Mouse (Mus musculus) heart, embryonic 14.5 days (tissue): ENCODE measurements around the gene Adamtsl3. TPM values are rescaled to one million over a fixed set of nuclear protein-coding genes. Genes with fewer than 3 reads are reported as not detected.

Experiments used
- ATAC-seq: fragments of 200-750 bp; cut with Nextera tagmentation; 2 replicates; pipeline ENCODE4 v1.8.0; 2017; ENCODE audit warnings: low read depth, moderate TSS enrichment; ENCODE audit not compliant: insufficient number of reproducible peaks, insufficient read depth, low FRiP score
- H3K27ac ChIP-seq, 2 experiments: fragments of 200-500 bp in 1 of 2; fragments of 300-500 bp in 1 of 2; sonication (generic) in 1 of 2; replicated peaks in 1 of 2; 2 replicates each; pipeline ENCODE4 v1.5.1; 2012 to 2014; ENCODE audit warnings: low read depth in 2 of 2, low read length in 2 of 2, control low read depth in 1 of 2, mild to moderate bottlenecking in 1 of 2, mixed read lengths in 1 of 2; ENCODE audit not compliant: control insufficient read depth in 1 of 2, insufficient read depth in 1 of 2
- H3K27me3 ChIP-seq: fragments of 300-500 bp; sonication (generic); 2 replicates; pipeline ENCODE4 v1.6.1; 2014; ENCODE audit warnings: mild to moderate bottlenecking, low read length, control low read depth; ENCODE audit not compliant: control insufficient read depth, insufficient read depth
- H3K36me3 ChIP-seq: fragments of 300-500 bp; sonication (generic); 2 replicates; pipeline ENCODE4 v1.6.1; 2014; ENCODE audit warnings: mild to moderate bottlenecking, control low read depth, low read length, mixed read lengths; ENCODE audit not compliant: control insufficient read depth, insufficient read depth
- H3K4me1 ChIP-seq, 2 experiments: fragments of 200-500 bp in 1 of 2; fragments of 300-500 bp in 1 of 2; sonication (generic) in 1 of 2; 2 replicates each; pipeline ENCODE4 v1.6.1; 2012 to 2014; ENCODE audit warnings: low read length in 2 of 2, control low read depth in 1 of 2, mixed read lengths in 1 of 2; ENCODE audit not compliant: control insufficient read depth in 2 of 2, insufficient read depth in 2 of 2
- H3K4me2 ChIP-seq: fragments of 300-500 bp; sonication (generic); 2 replicates; pipeline ENCODE4 v1.6.1; 2014; ENCODE audit warnings: mild to moderate bottlenecking, low read length
- H3K4me3 ChIP-seq, 2 experiments: fragments of 200-500 bp in 1 of 2; fragments of 300-500 bp in 1 of 2; sonication (generic) in 1 of 2; 2 replicates each; pipeline ENCODE4 v1.5.1; 2012 to 2014; ENCODE audit warnings: low read length in 2 of 2, mild to moderate bottlenecking in 2 of 2, control low read depth in 1 of 2, low read depth in 1 of 2, moderate library complexity in 1 of 2; ENCODE audit not compliant: control insufficient read depth in 1 of 2, insufficient read depth in 1 of 2
- H3K9ac ChIP-seq: fragments of 300-500 bp; sonication (generic); 2 replicates; pipeline ENCODE4 v1.6.1; 2014; ENCODE audit warnings: mild to moderate bottlenecking, low read length
- H3K9me3 ChIP-seq: fragments of 300-500 bp; sonication (generic); 2 replicates; pipeline ENCODE4 v1.6.1; 2016; ENCODE audit warnings: low read length, control low read depth; ENCODE audit not compliant: control insufficient read depth
- WGBS: fragments of 180-500 bp; shearing (Covaris S2); extraction: QIAGEN DNeasy Blood & Tissue Kit; methylation state at CpG from one replicate; pipeline ENCODE4 v1.1.7; 2014; 5-methylcytosine and 5-hydroxymethylcytosine counted together
- polyA plus RNA-seq: library from polyadenylated mRNA; unstranded; fragments of >200 nt; fragmentation: Nextera tagmentation; extraction: Ambion mirVana; gene quantifications from 2 replicates; pipeline ENCODE4 v1.2.1, GENCODE M21; 2014

Adamtsl3 gene
- polyA plus RNA-seq, 1 experiment from 2014 or later, result 2.7 TPM

GRCm38 (mm10) chr7:82338532-82338931 lies 3.0 kb downstream of the Adamtsl3 start:
- Histone ChIP-seq H3K4me2 (no peak overlapping the region), H3K27me3 (peaks cover 52% of the 10 kb centered on the region), H3K9ac (no peak overlapping the region), H3K4me1 (peaks cover 5 to 9% of the 10 kb centered on the region in 2 experiments; a peak in 2 of 4 replicates), H3K9me3 (no peaks in the 10 kb centered on the region), H3K36me3 (no peaks in the 10 kb centered on the region), H3K27ac (no peak overlapping the region), H3K4me3 (no peak overlapping the region)
- WGBS, result 79% methylated on average over 4 of the region's 4 CpGs
- no peak for ATAC-seq

DNA sequence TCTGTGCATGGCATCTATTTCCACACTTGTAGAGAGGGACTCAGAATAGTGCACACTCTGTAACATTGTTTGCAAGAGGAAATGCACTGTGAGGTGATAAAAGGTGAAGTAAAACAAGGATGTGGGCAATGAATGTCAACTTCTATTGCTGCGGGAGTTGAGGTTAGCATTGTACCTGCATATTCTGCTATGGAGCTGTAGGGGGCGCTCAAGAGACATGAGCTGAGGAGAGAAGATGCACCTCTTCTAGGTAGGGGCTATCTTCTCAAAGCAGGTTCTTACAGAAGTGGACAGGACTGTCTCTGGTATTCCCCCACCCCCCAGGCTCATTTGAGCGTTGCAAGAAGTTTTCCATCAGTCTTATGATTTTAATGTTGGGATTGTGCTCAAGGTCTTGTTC lies 3.7 kb downstream of the Adamtsl3 start:
- H3K27me3 ChIP-seq, result peaks cover 45% of the 10 kb centered on the region

DNA sequence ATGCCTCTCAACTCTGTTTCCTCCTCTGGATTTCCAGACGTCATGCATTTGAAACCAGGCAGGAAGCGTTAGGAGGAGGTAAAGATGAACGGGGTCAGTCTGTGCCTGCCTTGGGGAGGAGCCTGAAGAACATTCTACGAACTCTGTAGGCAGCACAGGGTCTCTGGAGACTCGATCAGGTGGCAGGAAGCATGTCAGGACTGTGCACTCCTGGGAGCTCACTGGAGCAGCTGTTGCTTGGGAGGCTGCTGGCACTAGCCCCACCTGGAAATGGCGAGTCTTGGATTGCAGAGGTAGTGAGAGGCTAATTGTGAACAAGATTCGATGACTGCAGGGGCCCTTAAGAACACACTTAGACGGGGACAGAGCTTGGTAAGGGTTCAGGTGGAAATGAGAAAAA lies 6.0 kb downstream of the Adamtsl3 start:
- no peaks in the 10 kb centered on the region for H3K36me3 ChIP-seq
- no peak overlapping the region for H3K27ac ChIP-seq
- H3K9me3 ChIP-seq, result no peaks in the 10 kb centered on the region
- peaks cover 0 to 5% of the 10 kb centered on the region in 2 experiments; a peak in 2 of 4 replicates for H3K4me1 ChIP-seq
- H3K4me3 ChIP-seq, result no peak overlapping the region
- H3K27me3 ChIP-seq, result peaks cover 22% of the 10 kb centered on the region
- no peak overlapping the region for H3K4me2 ChIP-seq
- 40% methylated on average over 8 of the region's 8 CpGs for WGBS
- ATAC-seq, result no peak
- no peak overlapping the region for H3K9ac ChIP-seq

More for the DNA sequence above, 3.7 kb downstream of the Adamtsl3 start:
- no peak overlapping the region for H3K9ac ChIP-seq
- H3K9me3 ChIP-seq, result no peaks in the 10 kb centered on the region
- H3K36me3 ChIP-seq, result no peaks in the 10 kb centered on the region
- 48% methylated on average over 3 of the region's 3 CpGs for WGBS
- ATAC-seq, result no peak
- peaks cover 5 to 9% of the 10 kb centered on the region in 2 experiments; a peak in 2 of 4 replicates for H3K4me1 ChIP-seq
- H3K27ac ChIP-seq, result no peak overlapping the region
- H3K4me2 ChIP-seq, result no peak overlapping the region
- no peak overlapping the region for H3K4me3 ChIP-seq

DNA sequence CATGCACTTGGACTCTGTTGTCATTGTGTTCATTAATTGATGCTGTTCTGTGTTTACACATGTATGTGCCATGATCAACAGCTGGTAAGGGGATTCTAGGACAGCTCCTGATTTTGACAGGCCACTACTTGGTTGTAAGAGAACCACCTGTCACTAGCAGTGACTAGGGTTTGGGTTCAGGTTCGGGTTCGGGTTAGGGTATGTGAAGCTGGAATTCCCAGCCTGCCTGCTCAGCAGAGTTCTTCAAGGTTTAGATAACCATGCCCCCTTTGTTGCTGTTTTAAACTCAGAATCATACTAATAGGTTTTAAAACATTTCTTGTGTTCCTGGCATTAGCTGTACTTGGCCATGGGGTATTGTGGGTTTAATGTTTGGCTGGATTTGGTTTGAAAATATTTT lies 11.2 kb downstream of the Adamtsl3 start:
- 68% methylated on average over 2 of the region's 2 CpGs for WGBS
- no peaks in the 10 kb centered on the region for H3K27me3 ChIP-seq
- ATAC-seq, result no peak

DNA sequence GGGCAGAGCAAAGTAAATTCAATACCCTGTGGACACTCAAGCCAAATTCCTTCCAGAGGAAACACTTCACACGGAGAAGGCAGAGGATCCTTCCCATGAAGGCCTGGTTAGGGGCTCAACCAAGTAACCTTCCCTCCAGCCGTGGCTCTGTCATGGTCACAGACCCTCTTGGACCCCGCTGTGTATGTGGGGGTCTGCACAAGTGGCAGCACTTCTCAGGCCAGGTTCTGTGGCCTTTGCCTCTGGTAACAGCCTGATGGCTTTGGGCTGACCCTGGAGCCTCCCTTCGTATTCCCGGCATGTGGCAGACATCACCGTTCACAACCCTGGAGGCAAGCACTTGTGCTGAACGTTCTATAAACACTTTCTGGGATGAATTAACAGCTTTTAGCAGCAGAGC lies 14.3 kb downstream of the Adamtsl3 start:
- H3K27ac ChIP-seq, result no peak overlapping the region
- H3K4me3 ChIP-seq, result no peak overlapping the region
- 76% methylated on average over 7 of the region's 7 CpGs for WGBS
- no peaks in the 10 kb centered on the region for H3K27me3 ChIP-seq
- H3K4me2 ChIP-seq, result no peak overlapping the region
- no peaks in the 10 kb centered on the region for H3K9me3 ChIP-seq
- ATAC-seq, result no peak
- no peak overlapping the region for H3K9ac ChIP-seq
- H3K4me1 ChIP-seq, result no peaks in the 10 kb centered on the region
- H3K36me3 ChIP-seq, result no peaks in the 10 kb centered on the region

More for the DNA sequence above, 11.2 kb downstream of the Adamtsl3 start:
- Histone ChIP-seq H3K4me2 (no peak overlapping the region), H3K4me1 (no peaks in the 10 kb centered on the region), H3K9me3 (no peaks in the 10 kb centered on the region), H3K36me3 (no peaks in the 10 kb centered on the region), H3K27ac (no peak overlapping the region), H3K9ac (no peak overlapping the region), H3K4me3 (no peak overlapping the region)

GRCm38 (mm10) chr7:82350421-82350820 lies 14.9 kb downstream of the Adamtsl3 start:
- no peak overlapping the region for H3K27ac ChIP-seq

GRCm38 (mm10) chr7:82359146-82359545 lies 23.7 kb downstream of the Adamtsl3 start:
- no peaks in the 10 kb centered on the region for H3K27me3 ChIP-seq
- H3K9ac ChIP-seq, result no peak overlapping the region
- H3K27ac ChIP-seq, result no peak overlapping the region
- ATAC-seq, result no peak
- no peaks in the 10 kb centered on the region for H3K36me3 ChIP-seq
- H3K4me1 ChIP-seq, result peaks cover 3 to 6% of the 10 kb centered on the region in 2 experiments; a peak in 2 of 4 replicates
- 61% methylated on average over 5 of the region's 5 CpGs for WGBS
- no peak overlapping the region for H3K4me2 ChIP-seq
- H3K9me3 ChIP-seq, result no peaks in the 10 kb centered on the region
- H3K4me3 ChIP-seq, result no peak overlapping the region

More at GRCm38 (mm10) chr7:82350421-82350820, 14.9 kb downstream of the Adamtsl3 start:
- Histone ChIP-seq H3K27me3 (no peaks in the 10 kb centered on the region), H3K9ac (no peak overlapping the region), H3K4me3 (no peak overlapping the region), H3K9me3 (no peaks in the 10 kb centered on the region), H3K36me3 (no peaks in the 10 kb centered on the region), H3K4me1 (no peaks in the 10 kb centered on the region), H3K4me2 (no peak overlapping the region)
- no peak for ATAC-seq
- 67% methylated on average over 3 of the region's 3 CpGs for WGBS

DNA sequence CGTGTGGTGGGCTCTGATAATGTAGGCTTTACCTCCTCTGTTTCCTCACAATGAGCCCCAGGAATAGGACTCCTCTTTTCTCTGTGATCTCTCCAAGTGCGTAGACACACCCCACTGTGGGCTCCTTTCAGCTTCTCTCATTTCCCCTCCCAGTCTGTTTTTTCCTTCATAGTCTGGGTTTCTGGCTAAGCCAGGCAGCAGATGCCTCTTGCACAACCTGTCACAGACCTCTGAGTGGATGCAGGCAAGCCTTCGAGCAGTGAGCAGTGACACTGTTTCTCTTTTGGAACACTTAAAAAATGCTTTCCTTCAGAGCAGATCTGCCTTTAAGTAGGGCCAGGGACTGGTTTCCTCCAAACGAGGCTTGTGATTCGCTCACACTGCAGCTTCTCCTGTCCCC lies 24.2 kb downstream of the Adamtsl3 start:
- Histone ChIP-seq H3K36me3 (no peaks in the 10 kb centered on the region), H3K4me2 (no peak overlapping the region), H3K9me3 (no peaks in the 10 kb centered on the region), H3K27ac (no peak overlapping the region), H3K9ac (peak overlapping the region; percentile 25; the same call in 1 of the 2 replicates), H3K4me1 (peaks cover 3 to 6% of the 10 kb centered on the region in 2 experiments; a peak in 2 of 4 replicates), H3K27me3 (no peaks in the 10 kb centered on the region), H3K4me3 (no peak overlapping the region)
- ATAC-seq, result no peak
- WGBS, result 57% methylated on average over 5 of the region's 5 CpGs
